Mouse (Mus musculus) right cerebral cortex, adult 2 months (tissue): ENCODE measurements around the gene Rab21.

Source experiments
- DNase-seq, 2 experiments: peaks; one replicate each; pipeline ENCODE4 v3.0.0; 2021 to 2022; ENCODE audit warnings: low spot score in 2 of 2

The Rab21 gene

GRCm38 (mm10) chr10:115281381-115281780, 34.0 kb downstream of the Rab21 start:
- DNase-seq = no peak

DNA sequence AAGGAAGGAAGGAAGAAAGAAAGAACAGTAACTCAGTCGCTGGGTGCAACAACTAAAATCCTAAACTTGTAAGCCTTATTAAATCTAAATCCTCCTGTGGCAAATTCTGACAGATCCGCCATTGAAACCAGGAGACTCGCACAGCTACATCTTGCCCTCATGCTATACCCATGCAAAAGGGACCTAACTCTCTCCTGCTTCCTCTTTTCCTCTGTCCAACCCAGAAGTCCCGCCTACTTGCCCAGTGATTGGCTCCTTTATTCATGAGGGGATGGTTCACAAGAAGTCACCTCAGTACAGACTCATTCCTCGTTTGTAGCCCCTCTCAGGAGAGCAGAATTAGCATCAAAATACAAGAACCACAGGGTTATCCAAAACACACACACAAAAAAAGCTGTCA, 43.7 kb downstream of the Rab21 start:
- DNase-seq = no peak

GRCm38 (mm10) chr10:115270612-115271390, 44.6 kb downstream of the Rab21 start:
- no peak for DNase-seq

DNA sequence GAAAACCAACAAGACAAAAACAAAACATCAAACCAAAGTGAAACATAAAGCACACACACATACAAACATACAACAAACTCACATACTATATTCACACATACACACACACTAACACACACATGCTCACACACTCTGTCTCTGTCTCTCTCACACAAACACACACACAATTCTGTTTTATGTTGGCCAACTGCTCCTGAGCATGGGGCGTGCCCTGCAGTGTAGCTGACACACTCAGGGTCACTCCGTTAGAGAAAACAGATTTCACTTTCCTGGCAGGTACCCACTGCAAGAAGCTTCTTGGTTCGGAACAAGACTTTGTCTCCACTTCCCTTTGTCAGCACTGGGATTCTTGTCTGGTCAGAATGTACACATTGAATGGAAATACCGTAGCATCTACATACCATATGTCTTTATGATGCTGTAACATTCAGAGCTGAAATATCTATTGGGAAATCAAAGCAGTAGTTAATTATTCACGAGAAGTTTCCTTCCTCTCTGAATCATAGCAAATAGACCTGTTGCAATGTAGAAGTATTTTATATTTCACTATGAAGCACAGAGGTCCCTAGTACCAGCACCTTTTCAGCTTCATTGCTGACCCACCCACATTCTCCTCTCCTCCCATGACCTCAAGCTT, 52.4 kb downstream of the Rab21 start:
- no peak for DNase-seq

DNA sequence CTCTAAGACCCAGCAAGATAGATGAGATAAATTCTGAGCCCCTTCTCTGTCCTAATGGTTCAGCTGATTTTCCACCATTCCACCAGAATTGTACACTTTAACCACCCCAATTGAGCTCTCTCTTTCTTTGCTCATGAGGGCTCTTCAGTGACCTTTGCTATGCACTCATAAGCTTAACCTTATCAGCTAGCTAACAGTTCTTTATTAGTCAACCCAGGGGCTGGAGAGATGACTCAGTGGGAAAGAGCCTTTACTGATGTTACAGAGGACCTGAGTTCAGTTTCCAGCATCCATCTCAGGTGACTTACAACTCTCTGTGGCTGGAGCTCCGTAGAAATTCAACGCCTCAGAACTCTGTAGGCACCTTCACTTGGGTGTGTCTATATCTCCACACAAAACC, 53.1 kb downstream of the Rab21 start:
- no peak for DNase-seq

GRCm38 (mm10) chr10:115261428-115261827, 54.0 kb downstream of the Rab21 start:
- no peak for DNase-seq

DNA sequence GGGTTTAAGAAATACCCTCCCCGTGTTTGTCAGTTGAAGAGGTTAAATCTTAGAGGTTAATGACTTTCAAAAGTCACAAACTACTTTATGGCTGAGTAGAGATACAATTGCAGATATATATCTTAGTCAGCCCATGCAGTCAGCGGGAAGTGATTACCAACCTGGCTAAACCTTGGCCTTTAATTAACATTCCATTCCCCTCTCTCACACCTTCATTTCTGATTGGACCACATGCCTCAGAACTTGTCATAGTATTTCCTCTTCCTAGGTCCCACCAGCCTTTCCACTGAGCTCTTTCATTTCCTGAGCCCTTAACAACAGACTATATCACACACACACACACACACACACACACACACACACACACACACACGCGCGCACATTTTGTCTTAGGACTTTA, 59.2 kb downstream of the Rab21 start:
- DNase-seq = no peak

GRCm38 (mm10) chr10:115253521-115253920, 61.9 kb downstream of the Rab21 start:
- DNase-seq = no peak

DNA sequence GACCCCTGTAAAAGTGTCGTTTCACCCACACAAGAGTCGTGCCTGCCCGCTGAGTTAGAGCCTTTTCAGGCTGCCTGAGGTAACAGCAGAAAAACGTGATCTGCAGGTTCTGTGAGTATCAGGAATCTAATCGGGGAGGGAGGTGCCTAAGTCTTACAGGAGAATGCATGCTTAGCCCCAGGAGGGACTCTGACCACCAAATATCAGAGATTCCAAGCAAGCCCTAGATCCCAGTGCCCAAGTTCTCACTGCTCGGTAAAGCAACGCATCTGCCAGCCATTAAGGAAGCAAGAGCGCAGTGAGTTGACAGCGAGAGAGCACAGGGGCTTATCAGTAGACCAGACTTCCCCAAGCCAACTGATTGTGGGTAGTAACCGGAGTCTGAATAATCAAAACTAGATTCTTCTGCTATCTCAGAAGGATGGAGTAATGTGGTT, 63.1 kb downstream of the Rab21 start:
- no peak for DNase-seq

- peak; percentile 98 to 99 for DNase-seq
Observed at GRCm38 (mm10) chr10:115251088-115251934, 64.1 kb downstream of the Rab21 start, which contains the start of gene Tbc1d15. Gene Tbc1d15, minus strand, starts transcription at chr10:115251467.

GRCm38 (mm10) chr10:115250235-115251087, 64.9 kb downstream of the Rab21 start:
- DNase-seq = peak in 1 of 2 experiments; percentile 30

DNA sequence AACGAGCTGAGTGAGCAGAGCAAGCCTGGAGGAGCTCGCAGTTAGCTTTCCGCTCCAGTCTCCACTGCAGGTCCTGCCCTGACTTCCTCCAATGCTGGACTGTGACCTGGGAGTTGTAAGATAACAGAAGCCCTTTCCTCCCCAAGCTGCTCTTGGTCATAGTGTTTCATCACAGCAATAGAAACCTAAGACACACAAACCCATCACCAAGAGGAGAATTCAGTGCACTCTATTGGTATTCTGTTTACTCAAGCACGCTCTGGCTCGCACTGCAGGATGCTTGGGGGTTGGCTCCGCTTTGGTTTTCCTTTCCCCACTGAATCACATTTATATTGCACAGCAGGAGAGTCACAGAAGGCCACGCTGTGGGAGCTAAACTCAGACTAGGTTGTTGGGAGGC, 67.4 kb downstream of the Rab21 start:
- DNase-seq = no peak

DNA sequence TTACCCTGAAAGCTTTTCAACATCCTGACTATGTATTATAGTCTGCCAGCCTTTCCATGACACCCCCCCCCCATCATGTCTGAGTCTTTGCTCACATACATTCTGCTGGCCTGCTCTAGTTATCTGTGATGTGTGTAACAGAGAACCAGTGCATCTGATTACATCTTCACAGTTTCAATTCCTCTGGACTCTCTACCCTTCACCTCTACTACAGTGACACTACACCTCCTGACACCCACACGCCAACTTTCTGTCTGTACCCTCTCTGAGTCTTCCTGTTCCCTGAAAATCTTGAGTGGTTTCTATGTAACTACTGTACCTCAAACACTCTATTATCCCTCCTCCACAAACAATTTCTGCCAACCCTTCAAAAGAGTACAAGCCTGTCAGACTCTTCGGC, 69.9 kb downstream of the Rab21 start:
- DNase-seq = no peak

DNA sequence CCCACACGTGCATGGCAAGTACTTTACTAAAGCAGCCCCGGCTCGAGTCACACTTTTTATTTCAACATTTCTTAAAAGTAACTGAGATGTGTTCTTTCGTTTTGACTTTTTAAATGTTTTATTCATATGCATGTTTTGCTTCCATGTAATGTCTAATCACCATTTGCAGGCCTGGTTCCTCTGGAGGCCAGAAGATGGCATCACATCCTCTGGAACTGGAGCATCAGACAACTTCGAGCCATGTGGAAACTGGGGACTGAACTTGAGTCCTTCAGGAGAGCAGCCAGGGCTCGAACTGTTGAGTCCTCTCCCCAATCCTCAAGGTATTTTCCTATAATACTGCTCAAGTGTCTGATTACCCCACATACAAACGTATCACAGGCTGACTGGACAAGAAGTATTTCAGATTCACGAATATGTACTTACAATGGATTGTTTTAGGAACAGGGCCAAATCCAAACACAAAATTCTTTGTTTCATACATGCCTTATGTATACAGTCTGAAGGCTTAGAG, 74.3 kb downstream of the Rab21 start:
- DNase-seq = no peak

DNA sequence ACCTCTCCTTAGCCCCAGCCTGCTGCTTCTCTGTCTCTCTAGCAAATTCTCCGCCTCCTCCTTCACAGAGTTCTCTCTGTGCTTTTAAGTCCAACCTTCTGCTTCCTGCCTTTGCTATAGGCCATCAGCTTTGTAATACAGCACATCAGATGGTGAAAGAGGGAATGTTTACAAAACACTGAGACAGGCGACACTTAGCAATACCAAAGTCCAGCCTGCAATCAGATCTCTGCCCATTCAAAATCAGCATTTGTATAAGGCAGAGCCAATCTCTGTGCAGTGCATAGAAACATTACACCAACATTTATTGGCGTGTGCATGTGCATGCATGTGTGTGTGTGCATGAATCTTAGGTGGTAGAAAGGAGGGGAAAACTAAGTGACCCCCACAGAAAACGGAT, 77.5 kb downstream of the Rab21 start:
- DNase-seq = no peak
